21 mouse cellular contexts compared by ENCODE assay signal in the genomic region with DNA sequence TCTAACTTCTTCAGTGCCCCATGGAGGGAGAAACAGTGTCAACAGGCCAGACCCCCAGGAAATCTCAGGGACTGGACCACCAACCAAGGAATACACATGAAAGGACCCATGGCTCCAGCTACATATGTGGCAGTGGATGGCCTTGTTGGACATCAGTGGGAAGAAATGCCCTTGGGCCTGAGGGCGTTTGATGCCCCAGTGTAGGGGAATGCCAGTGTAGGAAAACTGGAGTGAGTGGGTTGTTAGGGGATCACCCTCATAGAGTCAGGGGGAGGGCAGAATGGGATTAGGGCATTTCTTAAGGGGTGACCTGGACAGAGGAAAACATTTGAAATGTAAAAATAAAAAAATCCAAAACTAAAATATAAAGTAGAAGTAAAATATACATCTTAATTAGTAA.
DNase-seq lines count a peak whose midpoint lies in the region; ATAC-seq lines count a peak whose summit lies in the region.
"Had no signal": no experiment of that assay in that cellular context is flagged by ENCODE, and none has a peak within 500 bp of the region (broad histone marks: within the 10 kb centered on the region; RNA-seq: fewer than 3 reads in every experiment).

No protein-coding gene starts in this region.

- no peaks in the 10 kb centered on the region for H3K27me3 ChIP-seq in heart, embryonic 10.5 days (ENCODE audit: insufficient read depth, poor library complexity, severe bottlenecking)
- no peaks in the 10 kb centered on the region for H3K27me3 ChIP-seq in midbrain, embryonic 14.5 days (ENCODE audit: control insufficient read depth, insufficient read depth, low read length)
- H3K27me3 ChIP-seq in midbrain, embryonic 15.5 days (replicated peaks): no peaks in the 10 kb centered on the region
- H3K27me3 ChIP-seq: CH12.LX, Patski had no signal

- peak; percentile 75 for DNase-seq in heart, adult 11 months
- no peak for DNase-seq in heart, postnatal 14 days
- DNase-seq in heart, embryonic 10.5 days (ENCODE audit: low spot score): peak; percentile 64
- DNase-seq in heart, adult 9 months (ENCODE audit: low spot score in 2 of 2): no peak
- DNase-seq in midbrain, embryonic 14.5 days: no peak
- DNase-seq: adrenal gland, adult 2 months; adrenal gland, adult 8-10 months; adrenal gland, postnatal 10 days; adrenal gland, postnatal 14 days; adrenal gland, postnatal 25 days; adrenal gland, postnatal 36 days; B cell, adult 2 months; cerebellum, adult 11 months; cerebellum, adult 11-12 months; cerebellum, adult 18-20 months had no signal

- no peaks in the 10 kb centered on the region for H3K4me1 ChIP-seq in heart, embryonic 10.5 days
- no peaks in the 10 kb centered on the region for H3K4me1 ChIP-seq in midbrain, embryonic 14.5 days (ENCODE audit: control insufficient read depth, insufficient read depth, low read length)
- no peaks in the 10 kb centered on the region for H3K4me1 ChIP-seq in midbrain, embryonic 15.5 days

- H3K4me2 ChIP-seq in midbrain, embryonic 14.5 days (ENCODE audit: low read length): no peak overlapping the region
- H3K4me2 ChIP-seq in midbrain, embryonic 15.5 days: no peak overlapping the region

- no peak overlapping the region for H3K27ac ChIP-seq in heart, embryonic 10.5 days
- H3K27ac ChIP-seq in midbrain, embryonic 14.5 days (replicated peaks; ENCODE audit: low read depth, low read length): no peak overlapping the region
- no peak overlapping the region for H3K27ac ChIP-seq in midbrain, embryonic 15.5 days

- intact Hi-C loops in heart, postnatal 14 days (cut with DNase I): no loop called here

- no peaks in the 10 kb centered on the region for H3K9me3 ChIP-seq in heart, embryonic 10.5 days
- H3K9me3 ChIP-seq in midbrain, embryonic 14.5 days (ENCODE audit: control insufficient read depth, low read length): no peaks in the 10 kb centered on the region
- no peaks in the 10 kb centered on the region for H3K9me3 ChIP-seq in midbrain, embryonic 15.5 days
- H3K9me3 ChIP-seq: G1E had no signal

- 0 out of 2 replicates have a peak, but pooled peaks have one; percentile 24 for ATAC-seq in midbrain, embryonic 14.5 days (ENCODE audit: low FRiP score, low TSS enrichment)
- no peak for ATAC-seq in midbrain, embryonic 15.5 days (replicated peaks)
- ATAC-seq: activated CD4-positive, CD25-positive, alpha-beta regulatory T cell, adult 4 months; CD4-positive, CD25-positive, alpha-beta regulatory T cell, adult 4 months; Patski had no signal

- no peak overlapping the region for H3K4me3 ChIP-seq in heart, embryonic 10.5 days
- no peak overlapping the region for H3K4me3 ChIP-seq in midbrain, embryonic 14.5 days (replicated peaks; ENCODE audit: low read depth, low read length)
- no peak overlapping the region for H3K4me3 ChIP-seq in midbrain, embryonic 15.5 days

- WGBS in heart, embryonic 10.5 days: 64% methylated on average over 1 of the region's 1 CpGs
- WGBS in midbrain, embryonic 14.5 days: 91% methylated on average over 1 of the region's 1 CpGs
- WGBS in midbrain, embryonic 15.5 days: 76% methylated on average over 1 of the region's 1 CpGs

- no peak overlapping the region for H3K9ac ChIP-seq in midbrain, embryonic 14.5 days (replicated peaks; ENCODE audit: low read length)
- no peak overlapping the region for H3K9ac ChIP-seq in midbrain, embryonic 15.5 days

- H3K36me3 ChIP-seq in heart, embryonic 10.5 days: peaks cover 20% of the 10 kb centered on the region; the same call in 1 of the 2 replicates
- no peaks in the 10 kb centered on the region for H3K36me3 ChIP-seq in midbrain, embryonic 14.5 days (ENCODE audit: control insufficient read depth, insufficient read depth, low read length)
- no peaks in the 10 kb centered on the region for H3K36me3 ChIP-seq in midbrain, embryonic 15.5 days (replicated peaks)
- H3K36me3 ChIP-seq: G1E had no signal

Comparison
In these comparisons a context has a peak if more than half of its experiments do, and no peak if none do; other contexts are left out.
1. DNase-seq: peak in heart, adult 11 months (single experiment) and heart, embryonic 10.5 days (single experiment); none in heart, postnatal 14 days (0 of 2), heart, adult 9 months (0 of 2) and midbrain, embryonic 14.5 days (single experiment).